Mouse (Mus musculus): ENCODE data around the gene Hdac7.
A peak's percentile ranks its signal among the peaks of the same experiment; 100 is the strongest.

The Hdac7 gene

DNA sequence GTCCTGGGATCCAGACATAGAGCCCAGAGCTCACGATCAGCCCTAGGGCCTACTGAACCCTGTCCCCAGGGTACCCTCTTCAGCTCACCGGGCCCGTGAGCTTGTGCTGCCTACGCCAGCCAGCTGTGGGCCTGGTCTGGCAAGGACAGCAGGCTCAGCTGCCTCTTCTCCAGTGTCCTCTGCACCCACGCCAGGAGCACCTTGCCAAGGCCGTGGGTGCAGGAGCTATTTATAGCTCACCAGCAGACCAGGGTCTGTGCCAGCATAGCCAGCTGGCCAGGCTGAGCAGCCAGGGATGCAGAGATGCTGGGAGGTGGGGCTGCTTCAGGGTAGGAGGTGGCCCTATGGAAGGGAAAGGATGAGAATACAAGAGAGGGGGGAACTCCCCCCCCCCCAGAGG lies 32.2 kb downstream of the Hdac7 start:
- peak; percentile 78 for DNase-seq

DNA sequence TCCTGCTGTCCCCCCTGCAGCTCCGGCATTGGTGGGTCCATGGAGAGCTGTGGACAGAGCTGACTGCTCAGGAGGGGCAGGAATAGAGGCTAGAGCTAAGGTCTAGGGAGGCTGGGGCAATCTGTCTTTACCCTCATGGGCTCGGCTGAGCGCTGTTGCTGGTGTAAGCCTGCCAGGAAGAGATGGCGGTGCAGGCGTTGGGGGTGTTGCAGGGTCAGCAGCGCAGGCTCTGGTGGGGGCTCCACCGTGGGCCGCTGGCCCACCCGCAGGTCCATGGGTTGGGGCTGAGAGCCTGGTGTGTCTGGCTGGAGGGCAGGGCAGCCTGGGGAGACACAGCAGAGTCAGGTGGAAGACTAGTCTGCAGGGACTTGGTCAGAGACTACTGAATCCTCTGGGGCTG lies 33.0 kb downstream of the Hdac7 start:
- DNase-seq = no peak

DNA sequence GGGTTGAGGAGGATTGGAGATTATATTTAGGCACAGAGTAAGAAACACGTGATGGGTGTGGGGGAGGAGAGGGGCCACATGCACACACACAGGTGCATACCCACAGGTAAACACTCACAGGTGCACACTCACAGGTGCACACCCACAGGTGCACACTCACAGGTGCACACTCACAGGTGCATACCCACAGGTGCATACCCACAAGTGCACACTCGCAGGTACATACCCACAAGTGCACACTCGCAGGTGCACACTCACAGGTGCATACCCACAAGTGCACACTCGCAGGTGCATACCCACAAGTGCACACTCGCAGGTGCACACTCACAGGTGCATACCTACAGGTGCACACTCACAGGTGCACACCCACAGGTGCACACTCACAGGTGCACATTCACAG lies 33.9 kb downstream of the Hdac7 start:
- no peak for DNase-seq

DNA sequence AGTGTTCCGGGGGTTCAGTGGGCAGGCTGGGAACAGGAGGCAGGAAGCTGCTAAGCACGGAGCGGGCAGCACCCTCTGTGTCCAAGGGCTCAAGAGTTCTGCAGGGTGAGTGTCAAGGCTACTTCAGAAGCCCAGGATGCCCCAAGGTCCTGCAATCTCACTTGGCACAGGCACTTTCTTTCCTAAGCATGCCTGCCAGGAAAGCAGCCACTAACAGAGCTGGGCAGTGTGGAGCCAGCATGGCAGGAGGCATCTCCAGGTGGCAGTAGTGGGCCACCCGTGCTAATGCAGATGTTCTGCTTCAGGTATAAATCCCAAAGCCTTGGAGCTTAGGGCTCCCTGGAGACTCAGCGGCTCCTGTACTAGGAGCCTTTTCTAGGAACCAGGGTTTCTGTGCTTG lies 34.4 kb downstream of the Hdac7 start:
- DNase-seq = no peak

- DNase-seq = no peak
Measured at GRCm38 (mm10) chr15:97809206-97809605, 35.1 kb downstream of the Hdac7 start.

- DNase-seq = no peak
Measured at GRCm38 (mm10) chr15:97808532-97808931, 35.8 kb downstream of the Hdac7 start.

GRCm38 (mm10) chr15:97807867-97808266 lies 36.4 kb downstream of the Hdac7 start:
- DNase-seq = no peak

- no peak for DNase-seq
Measured at GRCm38 (mm10) chr15:97802575-97802974, 41.7 kb downstream of the Hdac7 start.

DNA sequence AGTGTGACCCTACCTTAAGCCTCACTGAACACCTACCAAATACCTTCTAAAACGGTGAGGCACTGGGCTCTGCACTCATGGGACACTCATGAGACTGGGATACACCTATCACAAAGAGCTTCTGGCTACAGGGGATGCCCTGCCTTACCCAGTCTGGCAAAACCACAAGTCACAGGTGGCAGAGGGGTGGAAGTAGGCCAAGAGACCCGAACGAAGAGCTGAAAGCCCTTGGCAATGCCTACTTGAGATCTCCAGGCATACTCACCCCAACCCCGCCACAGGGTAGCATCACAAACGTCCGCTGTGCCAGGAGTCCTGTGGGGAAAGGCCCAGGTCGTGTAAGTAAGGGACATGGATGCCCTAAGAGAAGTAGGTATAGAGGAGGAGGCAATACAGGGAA lies 42.5 kb downstream of the Hdac7 start:
- DNase-seq = no peak

GRCm38 (mm10) chr15:97800853-97801252 lies 43.4 kb downstream of the Hdac7 start:
- no peak for DNase-seq

DNA sequence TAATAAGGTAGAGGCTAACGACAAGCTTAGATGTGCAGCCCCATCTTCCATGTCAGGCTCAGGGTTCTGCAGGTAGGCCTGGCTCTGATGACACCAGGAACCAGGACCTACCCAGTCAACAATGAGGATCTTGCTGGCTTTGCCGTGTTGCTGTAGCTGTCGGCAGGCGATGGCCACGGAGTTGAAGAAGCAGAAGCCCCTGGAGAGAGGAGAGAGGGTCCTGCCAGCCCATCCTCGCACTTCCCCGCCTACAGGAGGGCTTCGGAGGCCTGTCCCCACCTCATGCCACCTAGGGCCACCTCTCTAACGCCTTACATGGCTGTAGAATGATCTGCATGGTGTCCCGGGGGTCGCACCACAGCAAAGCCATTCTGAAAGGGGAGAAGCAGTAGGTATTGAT lies 44.9 kb downstream of the Hdac7 start:
- no peak for DNase-seq

DNA sequence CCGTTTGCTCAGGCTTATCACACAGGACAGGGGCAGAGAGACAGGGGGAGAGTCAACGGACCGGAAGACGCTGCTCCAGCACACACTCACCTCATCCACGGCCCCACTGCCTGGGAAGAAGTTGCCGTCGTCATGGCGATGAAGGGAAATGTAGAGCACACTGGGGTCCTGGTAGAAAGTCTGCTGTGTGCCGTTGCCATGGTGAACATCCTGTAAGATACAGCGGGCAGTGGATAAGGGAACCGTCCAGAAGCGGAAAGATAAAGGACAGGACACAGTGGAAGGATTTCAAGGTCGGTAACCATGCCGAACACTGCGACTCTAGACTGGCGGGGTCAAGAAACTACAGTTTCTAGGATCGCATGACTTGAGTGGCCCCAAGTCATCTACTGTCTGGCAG lies 46.2 kb downstream of the Hdac7 start:
- DNase-seq = no peak

GRCm38 (mm10) chr15:97796674-97797310 lies 47.5 kb downstream of the Hdac7 start:
- DNase-seq = no peak

GRCm38 (mm10) chr15:97795559-97796235 lies 48.6 kb downstream of the Hdac7 start:
- DNase-seq = no peak

- no peak for DNase-seq
Measured at GRCm38 (mm10) chr15:97794268-97794667, 50.0 kb downstream of the Hdac7 start.

GRCm38 (mm10) chr15:97793386-97794153 lies 50.7 kb downstream of the Hdac7 start:
- no peak for DNase-seq

DNA sequence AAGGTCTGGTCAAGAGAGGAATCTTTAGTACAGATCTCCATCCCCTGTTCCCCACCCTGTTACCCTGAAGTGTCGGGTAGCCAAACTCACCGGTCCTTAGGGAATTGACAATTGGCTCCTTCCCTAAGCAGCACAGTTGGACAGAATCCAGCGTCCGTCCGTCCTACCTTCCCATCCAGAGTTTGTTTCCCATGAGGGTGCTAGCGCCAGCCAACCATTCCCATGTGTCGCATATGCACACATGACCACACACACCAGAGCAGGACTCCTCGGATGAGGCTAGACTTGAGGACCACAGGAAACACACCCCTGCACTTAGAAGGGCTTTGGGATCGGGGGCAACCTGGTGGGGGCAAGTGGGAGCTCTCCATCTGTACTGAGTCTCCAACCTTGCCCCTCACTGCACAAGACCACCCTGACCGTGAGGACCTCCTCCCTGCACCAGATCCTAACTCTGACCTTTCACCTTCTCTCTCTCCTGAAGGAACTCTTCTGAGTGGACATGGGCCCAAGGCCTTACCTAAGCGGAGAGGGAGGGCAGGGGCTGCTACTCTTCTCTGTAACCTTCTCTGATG lies 53.1 kb downstream of the Hdac7 start:
- DNase-seq = no peak

DNA sequence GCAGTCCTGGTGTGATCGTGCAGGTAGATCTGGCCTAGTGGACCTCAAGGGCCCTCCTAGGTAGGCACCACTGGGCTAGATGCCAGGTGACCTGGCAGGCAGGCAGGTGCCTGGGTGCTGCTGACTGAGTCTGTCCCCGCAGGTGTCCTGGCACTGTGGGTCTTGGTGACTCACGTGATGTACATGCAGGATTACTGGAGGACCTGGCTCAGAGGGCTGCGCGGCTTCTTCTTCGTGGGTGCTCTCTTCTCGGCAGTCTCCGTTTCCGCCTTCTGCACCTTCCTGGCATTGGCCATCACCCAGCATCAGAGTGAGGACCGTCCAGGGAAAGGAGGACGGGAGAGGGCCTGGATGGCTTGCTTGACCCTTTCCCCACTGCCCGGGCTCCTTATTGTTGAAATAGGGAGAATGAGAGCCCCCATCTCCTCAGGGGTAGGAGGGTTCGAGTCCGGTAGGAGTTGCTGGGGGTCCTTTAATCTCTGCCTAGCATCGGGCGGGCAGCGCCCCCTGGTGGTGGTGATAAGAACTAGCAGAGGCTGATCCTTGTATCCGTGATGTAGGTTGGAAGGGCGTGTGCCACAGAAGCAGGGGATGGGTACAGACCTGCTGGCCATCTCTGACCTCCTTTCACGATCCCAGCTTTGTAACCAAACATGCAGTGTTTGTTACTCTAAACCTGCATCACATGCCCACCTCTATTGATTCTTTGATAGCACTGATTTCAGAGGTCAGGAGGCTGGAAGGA lies 54.4 kb downstream of the Hdac7 start:
- DNase-seq = peak; percentile 73

DNA sequence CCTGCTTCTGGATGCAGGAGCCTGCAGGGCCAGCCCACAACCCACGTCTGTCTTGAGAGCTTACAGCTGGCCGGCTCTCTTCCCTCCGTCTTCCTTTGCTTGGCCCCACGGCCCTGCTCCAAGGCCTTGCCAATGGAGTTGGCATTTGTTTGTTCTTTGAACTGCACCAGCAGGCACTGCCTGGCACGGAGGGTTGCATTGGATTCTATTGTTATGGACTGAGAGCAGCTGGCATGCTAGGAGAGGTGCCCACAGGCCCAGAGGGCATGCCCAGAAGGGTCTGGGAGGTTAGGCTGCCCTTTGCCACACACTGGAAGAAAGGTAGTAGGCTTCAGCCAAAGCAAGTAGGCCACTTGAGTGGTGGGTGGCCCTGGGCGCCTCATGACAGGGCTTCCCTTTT lies 55.5 kb downstream of the Hdac7 start:
- peak; percentile 72 for DNase-seq

DNA sequence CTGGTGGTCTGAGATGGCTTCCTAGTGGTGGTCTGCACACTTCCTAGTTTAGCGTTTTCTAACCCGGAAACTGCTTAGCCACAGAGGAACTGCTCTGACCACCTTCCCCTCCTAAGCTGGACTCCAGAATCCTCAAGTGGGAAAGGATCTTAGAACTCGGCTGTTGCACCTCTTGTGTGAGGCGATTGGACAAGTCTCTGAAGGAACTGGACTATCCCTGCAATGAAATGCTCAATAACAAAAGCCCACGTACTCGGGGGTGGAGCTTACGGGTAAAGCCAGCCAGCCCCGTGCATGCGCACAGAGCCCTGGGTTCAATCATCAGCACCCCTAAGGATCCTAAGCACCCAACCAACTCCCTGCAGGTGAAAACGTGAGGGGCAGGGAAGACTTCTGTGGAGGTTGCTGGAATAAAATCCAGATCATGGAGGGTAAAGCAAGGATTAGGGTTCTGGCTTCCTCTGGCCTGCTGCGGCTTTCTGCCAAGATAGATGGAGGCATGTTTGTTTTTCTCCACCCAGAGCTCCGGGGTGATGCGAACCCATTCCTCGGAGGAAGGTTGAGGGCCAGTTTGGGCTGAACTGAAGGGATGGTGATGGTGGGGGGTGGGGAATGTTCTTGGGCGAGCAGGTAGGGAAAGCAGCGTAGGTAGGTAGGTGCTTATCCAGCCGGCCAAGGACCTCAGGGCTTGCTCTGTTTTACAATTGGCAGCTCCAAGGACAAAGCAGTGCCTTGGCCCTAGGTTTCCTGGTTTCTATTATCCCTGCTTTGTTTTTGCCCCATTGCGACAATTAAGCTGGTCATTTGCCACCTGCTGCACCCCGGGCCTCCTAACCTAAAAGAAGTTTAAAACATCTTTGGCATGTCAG lies 56.3 kb downstream of the Hdac7 start:
- DNase-seq = no peak

DNA sequence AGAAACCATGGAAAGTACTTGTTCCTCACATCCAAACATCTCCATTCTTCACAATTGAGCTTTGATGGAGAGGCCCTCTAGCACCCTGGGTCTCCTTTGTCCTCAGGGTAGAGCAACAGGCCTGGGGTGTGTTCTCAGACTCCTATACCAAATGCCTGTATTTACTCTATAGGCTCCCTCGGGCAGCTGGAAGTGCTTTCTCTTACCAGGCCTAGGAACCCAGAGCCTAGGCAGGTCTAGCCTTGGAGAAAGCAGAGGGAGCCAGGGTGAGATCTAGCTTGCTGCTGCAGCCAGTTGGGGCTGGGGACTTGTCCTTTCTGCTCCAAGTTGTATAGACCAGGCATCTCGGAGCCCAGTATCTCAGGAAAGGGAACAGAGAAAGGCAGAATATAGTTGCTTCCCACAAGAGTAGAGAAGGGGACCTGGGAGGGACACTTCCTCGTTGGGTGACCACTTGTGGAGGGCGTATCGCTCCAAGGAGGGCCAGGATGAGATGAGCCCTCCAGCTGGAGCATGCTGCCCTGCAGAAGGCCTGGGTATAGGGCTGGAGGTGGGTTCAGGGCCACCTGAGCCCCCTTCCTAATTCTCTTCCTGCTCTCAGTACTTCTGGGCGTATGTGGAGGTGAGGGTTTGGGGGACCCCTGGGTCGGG lies 57.0 kb downstream of the Hdac7 start:
- DNase-seq = no peak
